8 mouse cellular contexts compared by ENCODE assay signal in the genomic region with DNA sequence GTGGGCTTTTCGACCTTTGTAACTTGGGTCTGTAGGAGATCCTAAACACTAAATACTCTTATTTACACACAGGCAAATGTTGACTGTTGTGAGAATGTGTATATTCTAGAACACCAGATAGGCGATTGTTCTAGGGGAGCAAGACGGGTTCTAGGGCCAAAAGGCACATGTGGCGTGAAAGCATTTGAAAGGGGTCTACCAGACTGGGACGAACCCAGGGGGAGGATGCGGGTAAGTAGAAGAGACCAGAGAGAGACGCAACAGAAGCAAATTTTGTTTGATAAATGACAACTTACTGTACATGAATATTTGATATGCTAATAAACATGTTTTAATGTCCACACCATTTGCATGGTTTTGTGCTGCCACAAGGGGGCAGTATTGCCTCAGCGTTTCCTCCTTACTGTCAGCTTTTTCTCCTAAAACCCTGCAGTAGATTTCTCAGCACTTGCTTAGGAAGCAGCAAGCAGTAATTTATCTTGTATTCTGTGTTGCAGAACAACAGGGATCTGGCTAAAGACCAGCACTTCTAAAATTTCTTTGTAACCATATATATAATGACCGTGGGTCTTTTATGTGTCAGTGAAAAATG.
A peak's percentile ranks its signal among the peaks of the same experiment; 100 is the strongest.
DNase-seq lines count a peak whose midpoint lies in the region; ATAC-seq lines count a peak whose summit lies in the region.
"Had no signal": no experiment of that assay in that cellular context is flagged by ENCODE, and none has a peak within 500 bp of the region (broad histone marks: within the 10 kb centered on the region; RNA-seq: fewer than 3 reads in every experiment).

No protein-coding gene starts in this region.

- H3K36me3 ChIP-seq in forebrain, embryonic 16.5 days (ENCODE audit: control insufficient read depth, insufficient read depth): no peaks in the 10 kb centered on the region
- H3K36me3 ChIP-seq in hindbrain, embryonic 16.5 days (ENCODE audit: control insufficient read depth, insufficient read depth, low read length): no peaks in the 10 kb centered on the region
- no peaks in the 10 kb centered on the region for H3K36me3 ChIP-seq in midbrain, embryonic 10.5 days

- DNase-seq in NIH3T3 (ENCODE audit: low read depth): peak; percentile 92
- DNase-seq in left cerebral cortex, adult 8-10 months (ENCODE audit: low spot score in 2 of 2): peak; percentile 41 to 62
- peak; percentile 60 for DNase-seq in midbrain, embryonic 10.5 days (ENCODE audit: low spot score)
- peak; percentile 9 to 66 for DNase-seq in spleen, postnatal 10 days (ENCODE audit: low spot score in 2 of 2)

- no peak overlapping the region for H3K4me3 ChIP-seq in forebrain, embryonic 16.5 days (replicated peaks; ENCODE audit: low read length)
- no peak overlapping the region for H3K4me3 ChIP-seq in hindbrain, embryonic 16.5 days (ENCODE audit: low read length)
- H3K4me3 ChIP-seq in midbrain, embryonic 10.5 days: no peak overlapping the region
- H3K4me3 ChIP-seq: megakaryocyte, embryonic 14.5 days had no signal

- 0 out of 2 replicates have a peak overlapping the region, but pooled peaks have one; percentile 7 for H3K9ac ChIP-seq in forebrain, embryonic 16.5 days (replicated peaks; ENCODE audit: low read depth, low read length)
- no peak overlapping the region for H3K9ac ChIP-seq in hindbrain, embryonic 16.5 days (ENCODE audit: low read depth, low read length)

- WGBS in forebrain, embryonic 16.5 days: 50% methylated on average over 9 of the region's 9 CpGs
- WGBS in hindbrain, embryonic 16.5 days: 52% methylated on average over 9 of the region's 9 CpGs
- 66% methylated on average over 9 of the region's 9 CpGs for WGBS in midbrain, embryonic 10.5 days

- ATAC-seq in cerebellum, adult (ENCODE audit: insufficient number of reproducible peaks, low FRiP score, low TSS enrichment): peak; percentile 78
- ATAC-seq in forebrain, embryonic 16.5 days: peak; percentile 87
- peak; percentile 85 for ATAC-seq in hindbrain, embryonic 16.5 days

- no peak overlapping the region for H3K4me2 ChIP-seq in forebrain, embryonic 16.5 days (ENCODE audit: low read length)
- H3K4me2 ChIP-seq in hindbrain, embryonic 16.5 days (ENCODE audit: low read length): no peak overlapping the region

- no peaks in the 10 kb centered on the region for H3K9me3 ChIP-seq in forebrain, embryonic 16.5 days (ENCODE audit: control insufficient read depth, low read length)
- H3K9me3 ChIP-seq in hindbrain, embryonic 16.5 days (ENCODE audit: control insufficient read depth, low read length): no peaks in the 10 kb centered on the region
- no peaks in the 10 kb centered on the region for H3K9me3 ChIP-seq in midbrain, embryonic 10.5 days (replicated peaks)
- H3K9me3 ChIP-seq: megakaryocyte, embryonic 14.5 days had no signal

- H3K27me3 ChIP-seq in forebrain, embryonic 16.5 days (replicated peaks; ENCODE audit: control insufficient read depth, insufficient read depth, low read length): no peaks in the 10 kb centered on the region
- H3K27me3 ChIP-seq in hindbrain, embryonic 16.5 days (replicated peaks; ENCODE audit: control insufficient read depth, insufficient read depth, low read length): no peaks in the 10 kb centered on the region
- H3K27me3 ChIP-seq in midbrain, embryonic 10.5 days (ENCODE audit: low read depth, poor library complexity, severe bottlenecking): no peaks in the 10 kb centered on the region
- H3K27me3 ChIP-seq: megakaryocyte, embryonic 14.5 days had no signal

- H3K27ac ChIP-seq in forebrain, embryonic 16.5 days (ENCODE audit: low read length): no peak overlapping the region
- no peak overlapping the region; the same call in 1 of the 2 replicates for H3K27ac ChIP-seq in hindbrain, embryonic 16.5 days (ENCODE audit: low read depth, low read length)
- H3K27ac ChIP-seq in midbrain, embryonic 10.5 days (replicated peaks): no peak overlapping the region

- peaks cover 4% of the 10 kb centered on the region; the same call in 1 of the 2 replicates for H3K4me1 ChIP-seq in forebrain, embryonic 16.5 days (replicated peaks; ENCODE audit: control insufficient read depth, insufficient read depth, low read length)
- peaks cover 5% of the 10 kb centered on the region for H3K4me1 ChIP-seq in hindbrain, embryonic 16.5 days (ENCODE audit: control insufficient read depth, insufficient read depth, low read depth, low read length)
- no peaks in the 10 kb centered on the region; the same call in 1 of the 2 replicates for H3K4me1 ChIP-seq in midbrain, embryonic 10.5 days
- H3K4me1 ChIP-seq: megakaryocyte, embryonic 14.5 days had no signal

Comparison
In these comparisons a context has a peak if more than half of its experiments do, and no peak if none do; other contexts are left out.
1. DNase-seq: peak in every context shown above with its lines; median percentile 92 in NIH3T3; 60 in midbrain, embryonic 10.5 days; 52 in left cerebral cortex, adult 8-10 months; 38 in spleen, postnatal 10 days.